Mouse (Mus musculus) MEL (cell line): ENCODE data around the gene Gstk1. TPM values are rescaled to one million over a fixed set of nuclear protein-coding genes. Genes with fewer than 3 reads are reported as not detected.

Source experiments
- DNase-seq: peaks from one replicate; pipeline ENCODE4 v3.0.0; 2011; ENCODE audit warnings: low read depth, low spot score
- H3K27ac ChIP-seq: 2 replicates; pipeline ENCODE4 v1.5.1; 2012; ENCODE audit warnings: low read depth, mild to moderate bottlenecking, control low read depth, low read length, moderate library complexity; ENCODE audit not compliant: control insufficient read depth
- H3K27me3 ChIP-seq, 2 experiments: fragments of 150-350 bp in 1 of 2; sonication (generic) in 1 of 2; 2 replicates each; pipeline ENCODE4 v1.6.1; 2012; ENCODE audit warnings: low read length in 2 of 2, mild to moderate bottlenecking in 2 of 2, improper control_type of control experiment in 1 of 2, moderate library complexity in 1 of 2; ENCODE audit not compliant: insufficient read depth in 2 of 2, control insufficient read depth in 1 of 2
- H3K36me3 ChIP-seq, 2 experiments: 2 replicates each; pipeline ENCODE4 v1.6.1; 2012 to 2014; ENCODE audit warnings: low read length in 2 of 2, improper control_type of control experiment in 1 of 2, inconsistent platforms in 1 of 2, mild to moderate bottlenecking in 1 of 2; ENCODE audit not compliant: insufficient read depth in 2 of 2, control insufficient read depth in 1 of 2
- H3K4me1 ChIP-seq, 2 experiments: fragments of 150-350 bp in 1 of 2; sonication (generic) in 1 of 2; 2 replicates each; pipeline ENCODE4 v1.6.1; 2012; ENCODE audit warnings: low read length in 2 of 2, improper control_type of control experiment in 1 of 2, mild to moderate bottlenecking in 1 of 2; ENCODE audit not compliant: insufficient read depth in 2 of 2, control insufficient read depth in 1 of 2
- H3K4me3 ChIP-seq, 2 experiments: fragments of 150-350 bp in 1 of 2; sonication (generic) in 1 of 2; 2 replicates each; pipeline ENCODE4 v1.5.1; 2012; ENCODE audit warnings: low read depth in 2 of 2, low read length in 2 of 2, mild to moderate bottlenecking in 2 of 2, moderate library complexity in 2 of 2, control low read depth in 1 of 2, improper control_type of control experiment in 1 of 2; ENCODE audit not compliant: control insufficient read depth in 1 of 2, insufficient read depth in 1 of 2
- H3K79me2 ChIP-seq: 2 replicates; pipeline ENCODE4 v1.6.1; 2012; ENCODE audit warnings: mild to moderate bottlenecking, low read length, moderate library complexity; ENCODE audit not compliant: control insufficient read depth, poor library complexity, insufficient read depth
- H3K9ac ChIP-seq: 2 replicates; pipeline ENCODE4 v1.6.1; 2012; ENCODE audit warnings: low read depth, mild to moderate bottlenecking, control low read depth, low read length, moderate library complexity; ENCODE audit not compliant: control insufficient read depth, poor library complexity, severe bottlenecking
- H3K9me3 ChIP-seq: fragments of 150-350 bp; sonication (generic); replicated peaks from 2 replicates; pipeline ENCODE4 v1.6.1; 2012; ENCODE audit warnings: mild to moderate bottlenecking, low read length, improper control_type of control experiment, moderate library complexity; ENCODE audit not compliant: insufficient read depth
- BHLHE40 ChIP-seq: IDR thresholded peaks from 2 replicates; pipeline ENCODE4 v1.6.1; 2012; ENCODE audit warnings: low read depth, mild to moderate bottlenecking, inconsistent platforms, low read length, improper control_type of control experiment, borderline replicate concordance
- CHD1 ChIP-seq: IDR thresholded peaks from 2 replicates; pipeline ENCODE4 v1.6.1; 2012; ENCODE audit warnings: low read depth, mild to moderate bottlenecking, inconsistent platforms, low read length, improper control_type of control experiment
- CTCF ChIP-seq, 3 experiments: IDR thresholded peaks in 2 of 3; conservative IDR thresholded peaks in 1 of 3; 2 replicates each; pipeline ENCODE4 v1.5.1; 2011 to 2012; ENCODE audit warnings: low read length in 3 of 3, low read depth in 2 of 3, mild to moderate bottlenecking in 2 of 3, improper control_type of control experiment in 1 of 3, inconsistent platforms in 1 of 3, mixed read lengths in 1 of 3, moderate library complexity in 1 of 3; ENCODE audit not compliant: control insufficient read depth in 1 of 3, insufficient read depth in 1 of 3, poor library complexity in 1 of 3, severe bottlenecking in 1 of 3
- ELF1 ChIP-seq: IDR thresholded peaks from 2 replicates; pipeline ENCODE4 v1.6.1; 2014; ENCODE audit warnings: low read depth, mild to moderate bottlenecking, inconsistent platforms, low read length, improper control_type of control experiment, moderate library complexity
- EP300 ChIP-seq, 2 experiments: IDR thresholded peaks; 2 replicates each; pipeline ENCODE4 v1.6.1; 2011; ENCODE audit warnings: improper control_type of control experiment in 2 of 2, low read length in 2 of 2, low read depth in 1 of 2, mild to moderate bottlenecking in 1 of 2
- GABPA ChIP-seq: IDR thresholded peaks from 2 replicates; pipeline ENCODE4 v1.6.1; 2012; ENCODE audit warnings: low read depth, mild to moderate bottlenecking, inconsistent platforms, low read length, improper control_type of control experiment, moderate library complexity
- JUND ChIP-seq: IDR thresholded peaks from 2 replicates; pipeline ENCODE4 v1.6.1; 2011; ENCODE audit warnings: low read depth, mild to moderate bottlenecking, improper control_type of control experiment, low read length
- MYB ChIP-seq: IDR thresholded peaks from 2 replicates; pipeline ENCODE4 v1.6.1; 2011; ENCODE audit warnings: mild to moderate bottlenecking, low read depth, low read length, improper control_type of control experiment
- MYC ChIP-seq: IDR thresholded peaks from 2 replicates; pipeline ENCODE4 v1.6.1; 2011; ENCODE audit warnings: low read depth, mild to moderate bottlenecking, low read length, improper control_type of control experiment, moderate library complexity
- POLR2A ChIP-seq, 2 experiments: IDR thresholded peaks; 2 replicates each; pipeline ENCODE4 v1.6.1; 2011 to 2012; ENCODE audit warnings: low read length in 2 of 2, mild to moderate bottlenecking in 2 of 2, control low read depth in 1 of 2, improper control_type of control experiment in 1 of 2, low read depth in 1 of 2, moderate library complexity in 1 of 2; ENCODE audit not compliant: control insufficient read depth in 1 of 2, insufficient read depth in 1 of 2, poor library complexity in 1 of 2
- POLR2AphosphoS5 ChIP-seq: IDR thresholded peaks from 2 replicates; pipeline ENCODE4 v1.6.1; 2012; ENCODE audit warnings: low read depth, borderline replicate concordance, mild to moderate bottlenecking, inconsistent platforms, low read length, moderate library complexity, mixed read lengths
- RAD21 ChIP-seq: IDR thresholded peaks from 2 replicates; pipeline ENCODE4 v1.6.1; 2011; ENCODE audit warnings: mild to moderate bottlenecking, low read depth, low read length, improper control_type of control experiment
- SIN3A ChIP-seq: IDR thresholded peaks from 2 replicates; pipeline ENCODE4 v1.6.1; 2012; ENCODE audit warnings: low read length, improper control_type of control experiment, inconsistent platforms
- SMC3 ChIP-seq: IDR thresholded peaks from 2 replicates; pipeline ENCODE4 v1.6.1; 2011; ENCODE audit warnings: low read depth, low read length, improper control_type of control experiment
- TAL1 ChIP-seq: IDR thresholded peaks from 2 replicates; pipeline ENCODE4 v1.6.1; 2012; ENCODE audit warnings: mild to moderate bottlenecking, inconsistent platforms, low read length, moderate library complexity, mixed read lengths
- USF2 ChIP-seq, 2 experiments: IDR thresholded peaks; 2 replicates each; pipeline ENCODE4 v1.6.1; 2011 to 2012; ENCODE audit warnings: improper control_type of control experiment in 2 of 2, low read length in 2 of 2, borderline replicate concordance in 1 of 2, inconsistent platforms in 1 of 2, low read depth in 1 of 2, mild to moderate bottlenecking in 1 of 2; ENCODE audit not compliant: insufficient read depth in 1 of 2
- ZC3H11A ChIP-seq: IDR thresholded peaks from 2 replicates; pipeline ENCODE4 v1.6.1; 2012; ENCODE audit warnings: low read depth, mild to moderate bottlenecking, inconsistent platforms, low read length, improper control_type of control experiment
- ZKSCAN1 ChIP-seq: IDR thresholded peaks from 2 replicates; pipeline ENCODE4 v1.6.1; 2012; ENCODE audit warnings: low read depth, mild to moderate bottlenecking, inconsistent platforms, low read length, improper control_type of control experiment, moderate library complexity
- ZNF384 ChIP-seq: IDR thresholded peaks from 2 replicates; pipeline ENCODE4 v1.6.1; 2012; ENCODE audit warnings: low read depth, mild to moderate bottlenecking, inconsistent platforms, low read length, improper control_type of control experiment
- polyA plus RNA-seq, 2 experiments: library from polyadenylated mRNA; stranded (reverse) in 1 of 2; unstranded in 1 of 2; fragments of >175 nt in 1 of 2; fragments of >200 nt in 1 of 2; gene quantifications; 2 replicates each; pipeline versions ENCODE4 v1.2.1 to v1.2.4; 2012; ENCODE audit warnings: low replicate concordance in 2 of 2, low read depth in 1 of 2; ENCODE audit not compliant: insufficient read length in 2 of 2, insufficient read depth in 1 of 2, missing spikeins in 1 of 2
- total RNA-seq: library from RNA; depleted of rRNA; stranded (reverse); fragments of 300-350 nt; gene quantifications from 2 replicates; pipeline ENCODE4 v1.2.3, GENCODE M21; 2012

The Gstk1 gene
- total and polyA plus RNA-seq, 3 experiments: 1.2 to 1.4 TPM; not detected in 1

DNA sequence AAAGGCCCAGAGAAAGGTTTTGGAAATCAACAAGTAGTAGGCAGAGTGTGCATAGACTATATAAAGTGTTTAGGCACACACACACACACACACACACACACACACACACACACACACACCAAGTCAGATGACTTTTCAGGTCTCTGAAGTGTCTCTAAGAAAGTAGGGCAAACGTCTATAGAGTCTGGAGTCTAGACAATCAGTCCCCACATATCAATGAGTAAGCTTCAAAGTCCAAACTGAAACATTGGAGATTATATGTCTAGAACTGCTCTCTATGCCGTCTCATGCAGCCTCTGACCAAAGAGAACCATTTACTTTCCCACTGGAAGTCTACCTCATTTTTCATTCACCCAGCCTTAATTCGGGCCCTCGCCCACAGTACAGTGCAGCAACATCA, 20.7 kb upstream of the Gstk1 start:
- no peak for DNase-seq
- Histone ChIP-seq H3K4me3 (no peak overlapping the region), H3K27ac (no peak overlapping the region), H3K9ac (no peak overlapping the region), H3K4me1 (no peaks in the 10 kb centered on the region), H3K9me3 (no peaks in the 10 kb centered on the region), H3K79me2 (no peaks in the 10 kb centered on the region), H3K36me3 (no peaks in the 10 kb centered on the region), H3K27me3 (no peaks in the 10 kb centered on the region; a peak in 1 of 4 replicates)
- TF ChIP-seq MYC: no peak
- TF ChIP-seq RAD21: no peak
- no peak for TF ChIP-seq SIN3A
- TF ChIP-seq GABPA: no peak
- TF ChIP-seq USF2 (IDR thresholded peaks at IDR 0.05; ENCODE audit: borderline replicate concordance in 1 of 2, insufficient read depth in 1 of 2, low read depth in 1 of 2, low read length in 2 of 2): no peak
- TF ChIP-seq POLR2AphosphoS5: no peak
- TF ChIP-seq ELF1: no peak
- no peak for TF ChIP-seq ZC3H11A
- no peak for TF ChIP-seq POLR2A (IDR thresholded peaks at IDR 0.05; ENCODE audit: control insufficient read depth in 1 of 2, insufficient read depth in 1 of 2, low read depth in 1 of 2, low read length in 2 of 2, poor library complexity in 1 of 2)
- TF ChIP-seq JUND: no peak
- TF ChIP-seq CTCF (IDR thresholded peaks at IDR 0.05 in 2 of 3, conservative IDR thresholded peaks at IDR 0.05 in 1 of 3; ENCODE audit: control insufficient read depth in 1 of 3, insufficient read depth in 1 of 3, low read depth in 2 of 3, low read length in 3 of 3, poor library complexity in 1 of 3, severe bottlenecking in 1 of 3): no peak

- Histone ChIP-seq H3K27me3 (no peaks in the 10 kb centered on the region; a peak in 1 of 4 replicates), H3K9me3 (no peaks in the 10 kb centered on the region), H3K36me3 (no peaks in the 10 kb centered on the region), H3K79me2 (no peaks in the 10 kb centered on the region), H3K4me3 (no peak overlapping the region), H3K9ac (no peak overlapping the region), H3K27ac (no peak overlapping the region), H3K4me1 (no peaks in the 10 kb centered on the region)
- TF ChIP-seq ZNF384 (peak; percentile 91), EP300 (IDR thresholded peaks at IDR 0.05; ENCODE audit: low read depth in 1 of 2, low read length in 2 of 2) (no peak), MYC (0 out of 2 replicates have a peak, but pooled peaks have one; percentile 35), MYB (0 out of 2 replicates have a peak, but pooled peaks have one; percentile 29), CTCF (IDR thresholded peaks at IDR 0.05 in 2 of 3, conservative IDR thresholded peaks at IDR 0.05 in 1 of 3; ENCODE audit: control insufficient read depth in 1 of 3, insufficient read depth in 1 of 3, low read depth in 2 of 3, low read length in 3 of 3, poor library complexity in 1 of 3, severe bottlenecking in 1 of 3) (peak; percentile 56 to 98 (median 68)), CHD1 (no peak), ZC3H11A (peak; percentile 96), SIN3A (peak; percentile 55), ZKSCAN1 (0 out of 2 replicates have a peak, but pooled peaks have one; percentile 39), SMC3 (peak; percentile 96), BHLHE40 (0 out of 2 replicates have a peak, but pooled peaks have one; percentile 37), TAL1 (no peak)
- DNase-seq: peak; percentile 75
Measured at GRCm38 (mm10) chr6:42227240-42228101, 18.3 kb upstream of the Gstk1 start.
